Mouse (Mus musculus): ENCODE results near the gene Uvrag. TPM values are rescaled to one million over a fixed set of nuclear protein-coding genes. Genes with fewer than 3 reads are reported as not detected.

Gene Uvrag
- polyA plus RNA-seq, 1 experiment from 2014 or later: 12.8 TPM

DNA sequence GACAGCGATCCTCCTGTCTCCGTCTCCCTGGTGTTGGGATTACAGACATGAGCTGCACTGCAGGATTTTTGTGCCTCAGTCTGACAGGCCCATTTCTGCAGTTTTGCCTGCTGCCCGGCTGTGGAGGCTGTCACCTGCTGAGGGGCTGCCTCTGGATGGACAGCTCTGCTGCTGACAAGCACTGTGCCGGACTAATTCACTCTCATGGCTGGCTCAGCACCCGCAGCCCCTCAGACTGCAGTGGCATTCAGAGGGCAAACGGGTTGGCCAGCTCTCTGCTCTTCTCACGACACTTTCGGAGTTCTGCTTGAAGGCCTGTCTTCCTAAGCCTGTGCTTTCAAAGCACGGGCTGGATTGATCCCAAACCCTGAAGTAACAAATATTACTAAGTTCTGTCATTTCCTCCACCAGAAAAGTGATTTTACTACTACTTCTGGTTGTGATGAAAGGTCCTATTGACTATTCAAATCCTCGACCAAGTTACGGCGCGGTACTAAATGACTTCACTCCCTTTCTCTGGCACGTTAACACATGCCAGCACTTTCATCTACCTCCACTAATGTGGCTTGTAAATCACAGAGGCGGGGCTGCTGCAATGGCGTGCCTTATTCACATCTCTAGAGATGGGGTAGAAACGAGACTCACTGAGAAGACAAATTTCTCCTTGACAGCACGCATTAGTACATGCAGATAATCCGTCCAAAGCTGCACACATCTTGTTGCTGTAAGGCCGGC, 203.7 kb downstream of the Uvrag start:
- H3K27ac ChIP-seq: no peak overlapping the region
- DNase-seq (ENCODE audit: low spot score): no peak

DNA sequence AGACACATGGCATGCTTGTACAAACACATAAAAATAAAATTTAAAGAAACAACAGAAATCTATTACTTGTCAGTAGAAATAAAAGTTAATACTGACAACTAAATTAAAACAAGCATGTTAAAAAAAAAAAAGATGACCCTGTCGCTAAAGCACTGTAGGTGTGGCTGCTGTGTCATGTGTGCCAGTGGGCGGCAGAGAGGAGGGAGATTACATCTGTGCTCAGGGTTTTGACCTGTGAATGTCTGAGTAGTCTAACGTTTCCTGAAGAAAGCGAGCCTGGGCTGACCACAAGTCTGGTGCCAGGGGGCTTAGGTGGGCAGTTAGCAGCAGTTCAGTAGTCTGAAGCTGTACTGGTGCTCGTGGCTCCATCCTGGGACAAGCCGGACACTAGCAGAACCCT, 205.2 kb downstream of the Uvrag start:
- WGBS: 87% methylated on average over 6 of the region's 6 CpGs
- no peak for DNase-seq (ENCODE audit: low spot score)
- Histone ChIP-seq H3K27ac (no peak overlapping the region), H3K4me1 (replicated peaks) (peaks cover 26% of the 10 kb centered on the region), H3K4me3 (no peak overlapping the region), H3K36me3 (no peaks in the 10 kb centered on the region), H3K27me3 (ENCODE audit: insufficient read depth, poor library complexity, severe bottlenecking) (no peaks in the 10 kb centered on the region), H3K9me3 (no peaks in the 10 kb centered on the region)

More for the DNA sequence above, 203.7 kb downstream of the Uvrag start:
- H3K4me1 ChIP-seq (replicated peaks): peaks cover 26% of the 10 kb centered on the region
- no peak overlapping the region for H3K4me3 ChIP-seq
- no peaks in the 10 kb centered on the region for H3K36me3 ChIP-seq
- WGBS: 78% methylated on average over 20 of the region's 20 CpGs
- H3K9me3 ChIP-seq: no peaks in the 10 kb centered on the region
- H3K27me3 ChIP-seq (ENCODE audit: insufficient read depth, poor library complexity, severe bottlenecking): no peaks in the 10 kb centered on the region

DNA sequence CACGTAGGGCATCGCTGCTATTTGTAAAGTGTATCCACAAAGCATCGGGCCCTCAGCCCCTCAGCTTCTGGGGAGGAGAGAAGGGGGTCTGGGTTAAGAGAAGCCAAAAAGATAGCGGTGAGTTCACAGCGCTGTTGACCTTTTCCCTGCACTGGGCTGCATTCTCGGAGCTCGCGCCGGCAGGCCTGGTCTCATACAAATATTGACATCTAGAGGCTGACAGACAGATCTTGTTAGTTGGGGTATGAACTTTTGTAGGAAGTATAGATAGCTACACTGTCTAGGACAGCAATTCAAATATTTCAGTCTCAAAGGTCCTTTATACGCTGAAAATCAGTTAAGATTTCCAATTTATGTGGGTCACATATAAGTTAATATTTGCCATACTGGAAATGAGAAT, 205.7 kb downstream of the Uvrag start:
- Histone ChIP-seq H3K9me3 (no peaks in the 10 kb centered on the region), H3K27me3 (ENCODE audit: insufficient read depth, poor library complexity, severe bottlenecking) (no peaks in the 10 kb centered on the region), H3K27ac (no peak overlapping the region), H3K4me1 (replicated peaks) (peaks cover 26% of the 10 kb centered on the region), H3K36me3 (no peaks in the 10 kb centered on the region), H3K4me3 (no peak overlapping the region)
- no peak for DNase-seq (ENCODE audit: low spot score)
- 78% methylated on average over 10 of the region's 10 CpGs for WGBS

DNA sequence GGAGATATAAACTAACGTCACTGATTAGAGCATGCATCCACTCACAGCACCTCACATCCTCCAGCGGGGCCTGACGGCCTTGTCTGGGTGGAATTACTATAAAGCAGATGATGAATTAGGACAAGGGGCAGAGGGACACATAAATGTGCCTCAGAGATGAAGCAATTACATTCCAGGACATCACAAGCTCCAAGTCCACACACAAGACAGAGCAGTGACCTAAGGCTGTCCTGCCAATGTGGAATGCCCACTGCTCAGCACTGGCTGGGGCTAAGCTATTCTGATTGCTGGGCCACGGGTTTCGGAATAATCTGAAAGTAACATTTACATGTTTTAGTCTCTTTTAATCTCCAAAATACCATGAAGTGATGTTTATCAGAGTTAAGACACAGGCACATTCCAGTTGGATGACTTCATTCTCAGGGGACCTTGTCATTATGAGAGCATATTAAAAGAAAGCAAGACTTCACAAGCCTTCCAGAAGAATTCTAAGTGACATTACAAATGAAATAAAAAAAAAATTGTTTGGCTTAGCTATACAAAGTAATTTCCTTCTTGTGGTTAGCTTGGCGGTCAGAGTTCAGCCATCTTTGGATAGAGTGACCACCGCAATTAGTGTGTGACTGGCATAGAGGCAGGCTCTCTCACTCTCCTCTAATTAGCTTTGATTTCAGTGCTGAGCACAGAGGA, 212.5 kb downstream of the Uvrag start:
- Histone ChIP-seq H3K4me1 (replicated peaks) (peaks cover 24% of the 10 kb centered on the region), H3K27me3 (ENCODE audit: insufficient read depth, poor library complexity, severe bottlenecking) (no peaks in the 10 kb centered on the region), H3K9me3 (no peaks in the 10 kb centered on the region), H3K36me3 (no peaks in the 10 kb centered on the region), H3K4me3 (no peak overlapping the region), H3K27ac (no peak overlapping the region)
- 83% methylated on average over 7 of the region's 7 CpGs for WGBS
- DNase-seq (ENCODE audit: low spot score): no peak

DNA sequence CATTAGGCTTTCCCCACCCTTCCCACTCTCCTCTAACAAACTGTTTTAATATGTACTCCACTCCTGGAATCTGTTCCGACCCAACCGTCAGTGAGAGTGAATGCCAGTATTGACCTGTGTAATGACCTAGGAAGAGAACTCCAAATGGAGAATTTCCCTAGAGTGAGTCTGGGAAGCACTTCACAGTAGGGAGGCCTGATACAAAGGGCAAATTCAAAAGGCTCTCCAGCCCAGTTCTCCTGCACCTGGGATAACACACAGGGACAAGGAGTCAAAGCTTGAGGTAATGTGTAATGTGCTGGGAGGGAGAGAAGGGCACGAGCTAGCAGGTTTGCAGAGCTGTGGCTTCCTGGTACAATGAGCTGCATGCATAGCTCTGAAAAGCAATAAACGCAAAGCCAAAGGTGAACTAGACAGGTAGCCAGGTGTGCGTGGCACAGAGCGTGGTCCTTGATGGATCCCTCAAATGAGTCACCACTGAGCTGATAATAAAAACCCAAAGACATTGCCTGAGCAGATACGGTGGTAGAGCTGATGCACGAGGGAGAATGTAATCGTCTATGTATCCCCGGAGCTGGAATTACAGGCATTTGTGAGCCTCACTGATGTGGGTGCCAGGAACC, 213.9 kb downstream of the Uvrag start:
- H3K4me3 ChIP-seq: no peak overlapping the region
- H3K9me3 ChIP-seq: no peaks in the 10 kb centered on the region
- 76% methylated on average over 10 of the region's 10 CpGs for WGBS
- no peaks in the 10 kb centered on the region for H3K27me3 ChIP-seq (ENCODE audit: insufficient read depth, poor library complexity, severe bottlenecking)
- H3K36me3 ChIP-seq: no peaks in the 10 kb centered on the region
- DNase-seq (ENCODE audit: low spot score): no peak
- H3K27ac ChIP-seq: no peak overlapping the region
- peaks cover 24% of the 10 kb centered on the region for H3K4me1 ChIP-seq (replicated peaks)

DNA sequence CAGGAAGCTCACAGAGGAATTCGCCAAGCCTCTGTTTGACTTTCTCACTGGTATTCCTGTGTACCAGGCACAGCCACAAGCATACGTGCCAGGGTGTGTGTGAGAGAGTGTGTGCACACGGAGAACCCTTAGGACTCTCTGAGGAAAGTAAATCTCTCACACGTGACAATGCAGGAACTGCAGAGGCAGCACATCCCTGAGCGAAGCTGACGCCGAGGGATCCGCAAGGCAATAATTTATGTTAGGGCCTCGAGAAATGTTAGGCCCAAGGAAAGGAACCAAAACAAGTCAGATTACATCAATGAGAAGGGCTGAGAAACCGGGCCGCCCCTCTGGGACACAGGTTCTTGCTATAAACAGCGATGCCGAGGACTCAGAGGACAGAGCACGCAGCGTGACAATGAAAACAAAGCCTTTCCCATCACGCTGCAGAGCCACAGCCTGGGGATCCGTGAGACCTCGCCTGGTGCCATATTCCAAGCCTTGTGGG, 216.5 kb downstream of the Uvrag start:
- 48% methylated on average over 18 of the region's 18 CpGs for WGBS
- Histone ChIP-seq H3K27me3 (ENCODE audit: insufficient read depth, poor library complexity, severe bottlenecking) (no peaks in the 10 kb centered on the region), H3K9me3 (no peaks in the 10 kb centered on the region), H3K27ac (peak overlapping the region; percentile 82), H3K4me1 (replicated peaks) (peaks cover 24% of the 10 kb centered on the region), H3K36me3 (no peaks in the 10 kb centered on the region), H3K4me3 (no peak overlapping the region)
- no peak for DNase-seq (ENCODE audit: low spot score)

DNA sequence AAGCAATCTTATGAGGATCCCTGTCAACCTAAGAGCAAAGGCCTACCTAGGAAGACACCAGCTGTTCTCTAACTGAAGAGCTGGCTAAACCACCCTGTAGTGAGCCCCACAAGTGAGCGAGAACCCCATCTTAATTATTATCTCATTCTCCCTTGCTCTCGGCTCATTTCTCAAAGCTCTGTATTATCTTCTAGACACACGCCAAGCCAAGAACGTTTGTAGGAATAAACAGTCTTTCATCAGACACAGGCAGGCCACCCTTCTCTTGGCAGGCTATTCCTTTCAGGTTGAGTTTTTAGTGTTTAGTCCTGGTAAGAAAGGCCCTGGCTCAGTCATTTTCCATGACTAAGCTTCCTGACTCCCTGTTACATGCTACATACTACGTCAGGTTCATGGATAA, 218.0 kb downstream of the Uvrag start:
- H3K4me1 ChIP-seq (replicated peaks): peaks cover 20% of the 10 kb centered on the region
- H3K4me3 ChIP-seq: no peak overlapping the region
- no peaks in the 10 kb centered on the region for H3K36me3 ChIP-seq
- H3K9me3 ChIP-seq: no peaks in the 10 kb centered on the region
- WGBS: 90% methylated on average over 5 of the region's 5 CpGs
- H3K27me3 ChIP-seq (ENCODE audit: insufficient read depth, poor library complexity, severe bottlenecking): no peaks in the 10 kb centered on the region
- no peak for DNase-seq (ENCODE audit: low spot score)
- no peak overlapping the region for H3K27ac ChIP-seq

DNA sequence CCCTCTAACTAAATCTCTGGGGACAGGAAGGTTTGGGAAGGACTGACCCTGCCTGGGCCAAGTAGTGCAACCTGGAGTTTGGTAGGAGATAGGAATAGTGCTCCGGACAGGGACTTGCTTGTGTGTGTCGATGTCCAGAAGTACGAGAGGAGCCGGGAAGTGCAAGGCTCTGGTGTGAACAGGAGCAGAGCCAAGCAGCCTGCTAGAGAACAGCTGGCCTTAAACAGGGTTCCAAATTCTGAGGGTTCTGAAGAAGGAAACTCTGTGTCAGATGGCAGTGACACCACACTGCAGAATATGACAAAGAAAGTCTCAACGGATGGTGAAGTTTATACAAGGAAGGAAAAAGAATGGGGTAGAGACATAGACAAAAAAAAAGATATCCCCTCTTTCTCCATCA, 223.5 kb downstream of the Uvrag start:
- H3K9me3 ChIP-seq: no peaks in the 10 kb centered on the region
- H3K4me1 ChIP-seq (replicated peaks): no peaks in the 10 kb centered on the region
- H3K4me3 ChIP-seq: no peak overlapping the region
- H3K27ac ChIP-seq: no peak overlapping the region
- no peak for DNase-seq (ENCODE audit: low spot score)
- 91% methylated on average over 5 of the region's 5 CpGs for WGBS
- no peaks in the 10 kb centered on the region for H3K27me3 ChIP-seq (ENCODE audit: insufficient read depth, poor library complexity, severe bottlenecking)
- no peaks in the 10 kb centered on the region for H3K36me3 ChIP-seq

DNA sequence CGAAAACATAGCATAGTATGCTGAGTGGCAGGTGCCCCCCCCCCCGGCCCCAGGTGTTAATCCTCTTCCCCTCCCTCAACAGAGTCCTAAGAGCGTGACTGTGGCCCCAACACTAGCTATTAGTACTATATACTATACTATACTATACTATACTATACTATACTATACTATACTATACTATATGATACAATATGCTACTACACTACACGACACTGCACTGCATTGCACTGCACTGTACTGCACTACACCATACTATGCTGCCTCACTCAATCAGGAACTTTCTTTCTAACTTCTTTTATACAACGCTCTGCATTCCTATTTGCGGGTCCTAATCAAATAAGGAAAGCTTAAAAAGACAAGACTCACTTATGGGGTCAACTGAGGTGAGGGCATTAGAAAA, 224.4 kb downstream of the Uvrag start:
- Histone ChIP-seq H3K27me3 (ENCODE audit: insufficient read depth, poor library complexity, severe bottlenecking) (no peaks in the 10 kb centered on the region), H3K36me3 (no peaks in the 10 kb centered on the region), H3K4me1 (replicated peaks) (no peaks in the 10 kb centered on the region), H3K27ac (no peak overlapping the region), H3K9me3 (no peaks in the 10 kb centered on the region), H3K4me3 (no peak overlapping the region)
- WGBS: 89% methylated on average over 6 of the region's 6 CpGs
- DNase-seq (ENCODE audit: low spot score): no peak

DNA sequence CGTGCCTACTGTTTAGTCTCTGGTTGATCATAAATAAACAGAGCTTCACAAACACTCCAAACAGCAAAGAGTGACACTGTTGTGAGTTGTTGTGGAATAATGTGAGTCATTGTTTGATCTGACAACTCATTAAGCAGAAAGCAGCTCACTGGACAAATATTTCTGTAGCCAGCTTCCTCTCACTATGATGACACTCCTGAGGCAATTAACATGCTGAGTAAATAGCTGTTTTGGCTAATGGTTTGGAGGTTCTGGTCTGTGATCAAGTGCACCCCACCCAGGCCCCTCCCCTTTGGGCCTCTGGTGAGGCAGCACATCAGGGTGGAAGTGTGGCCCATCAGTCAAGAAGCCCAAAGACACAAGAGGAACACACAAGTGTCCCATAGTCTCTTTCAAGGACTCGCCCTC, 228.0 kb downstream of the Uvrag start:
- WGBS: 83% methylated on average over 2 of the region's 2 CpGs
- H3K36me3 ChIP-seq: no peaks in the 10 kb centered on the region
- no peaks in the 10 kb centered on the region for H3K27me3 ChIP-seq (ENCODE audit: insufficient read depth, poor library complexity, severe bottlenecking)
- no peaks in the 10 kb centered on the region; the same call in 1 of the 2 replicates for H3K4me1 ChIP-seq (replicated peaks)
- no peaks in the 10 kb centered on the region for H3K9me3 ChIP-seq
- H3K27ac ChIP-seq: no peak overlapping the region
- H3K4me3 ChIP-seq: no peak overlapping the region
- DNase-seq (ENCODE audit: low spot score): no peak

DNA sequence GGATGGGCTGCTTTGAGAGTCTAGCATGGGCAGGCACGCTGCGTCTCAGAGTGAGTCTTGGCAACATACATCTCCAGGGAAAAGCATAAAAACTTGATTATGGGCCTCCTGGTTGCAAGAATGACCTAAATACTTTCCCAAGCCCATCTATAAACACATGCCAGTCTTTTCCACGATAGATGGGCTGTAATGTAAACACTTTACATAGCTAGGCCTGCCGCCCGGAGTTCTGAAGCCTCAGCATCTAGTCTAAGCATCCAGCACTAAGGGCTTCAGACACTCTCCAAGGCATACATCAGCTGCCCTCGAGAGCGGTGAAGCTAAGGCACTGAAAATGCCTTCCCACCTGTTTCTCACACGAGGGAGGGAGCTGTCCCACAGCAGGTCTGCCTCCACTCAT, 229.7 kb downstream of the Uvrag start:
- Histone ChIP-seq H3K4me1 (replicated peaks) (no peaks in the 10 kb centered on the region; the same call in 1 of the 2 replicates), H3K9me3 (no peaks in the 10 kb centered on the region), H3K27ac (no peak overlapping the region), H3K36me3 (no peaks in the 10 kb centered on the region), H3K27me3 (ENCODE audit: insufficient read depth, poor library complexity, severe bottlenecking) (no peaks in the 10 kb centered on the region), H3K4me3 (no peak overlapping the region)
- WGBS: 84% methylated on average over 8 of the region's 8 CpGs
- DNase-seq (ENCODE audit: low spot score): no peak

DNA sequence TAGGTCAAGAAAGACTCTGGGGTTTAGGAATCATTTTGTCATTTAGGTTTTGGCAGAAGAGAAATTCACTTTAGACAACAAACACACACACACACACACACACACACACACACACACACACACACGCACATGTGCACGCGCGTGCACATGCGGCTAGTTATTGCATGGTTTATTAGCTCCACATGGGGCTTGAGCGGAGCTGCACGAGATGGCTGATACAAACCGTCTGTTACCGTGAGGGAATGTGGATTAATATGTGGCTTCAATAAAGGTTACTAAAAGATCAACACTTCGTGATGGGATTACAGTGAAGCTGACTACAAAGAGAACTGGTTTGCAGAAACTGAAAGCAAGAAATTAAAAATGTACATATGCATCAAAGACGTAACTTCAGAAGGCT, 230.2 kb downstream of the Uvrag start:
- no peaks in the 10 kb centered on the region for H3K36me3 ChIP-seq
- 88% methylated on average over 11 of the region's 11 CpGs for WGBS

DNA sequence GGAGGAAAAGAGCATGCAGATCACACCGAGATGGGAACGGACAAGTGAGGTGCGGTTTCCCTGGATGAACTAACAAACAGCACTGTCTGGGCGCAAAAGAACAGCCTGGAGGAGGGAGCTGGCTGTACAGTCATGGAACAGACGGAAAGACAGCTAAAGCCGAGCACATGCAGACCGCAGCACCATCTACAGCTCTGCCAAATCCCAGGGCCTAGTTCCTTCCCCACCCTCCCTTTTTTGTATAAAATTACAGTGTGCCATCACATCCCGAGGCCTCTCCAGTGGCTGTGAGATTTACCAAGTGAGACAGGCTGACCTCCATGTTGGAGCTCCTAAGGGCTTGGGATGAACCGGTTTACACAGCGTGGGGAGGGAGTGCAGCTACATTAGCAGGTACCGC, 230.8 kb downstream of the Uvrag start:
- 84% methylated on average over 11 of the region's 11 CpGs for WGBS
- no peak overlapping the region for H3K4me3 ChIP-seq
- H3K36me3 ChIP-seq: no peaks in the 10 kb centered on the region
- no peak overlapping the region for H3K27ac ChIP-seq
- no peaks in the 10 kb centered on the region for H3K27me3 ChIP-seq (ENCODE audit: insufficient read depth, poor library complexity, severe bottlenecking)
- no peaks in the 10 kb centered on the region for H3K9me3 ChIP-seq
- DNase-seq (ENCODE audit: low spot score): no peak
- H3K4me1 ChIP-seq (replicated peaks): peaks cover 2% of the 10 kb centered on the region; the same call in 1 of the 2 replicates

More for the DNA sequence above, 230.2 kb downstream of the Uvrag start:
- H3K4me3 ChIP-seq: no peak overlapping the region
- no peak for DNase-seq (ENCODE audit: low spot score)
- no peak overlapping the region for H3K27ac ChIP-seq
- no peaks in the 10 kb centered on the region for H3K9me3 ChIP-seq
- H3K27me3 ChIP-seq (ENCODE audit: insufficient read depth, poor library complexity, severe bottlenecking): no peaks in the 10 kb centered on the region
- no peaks in the 10 kb centered on the region; the same call in 1 of the 2 replicates for H3K4me1 ChIP-seq (replicated peaks)

All from hindbrain, embryonic 10.5 days (tissue).